Mouse (Mus musculus) forebrain, embryonic 12.5 days (tissue): ENCODE measurements around the gene Arid3a. TPM values are rescaled to one million over a fixed set of nuclear protein-coding genes. Genes with fewer than 3 reads are reported as not detected.

ENCODE experiments used
- ATAC-seq: fragments of 200-750 bp; cut with Nextera tagmentation; 2 replicates; pipeline ENCODE4 v1.8.0; 2017; ENCODE audit warnings: moderate TSS enrichment; ENCODE audit not compliant: low FRiP score
- H3K27ac ChIP-seq: fragments of 300-500 bp; sonication (generic); 2 replicates; pipeline ENCODE4 v1.5.1; 2016; ENCODE audit warnings: mild to moderate bottlenecking
- H3K27me3 ChIP-seq: fragments of 300-500 bp; sonication (generic); 2 replicates; pipeline ENCODE4 v1.6.1; 2016; ENCODE audit warnings: mild to moderate bottlenecking
- H3K36me3 ChIP-seq: fragments of 300-500 bp; sonication (generic); replicated peaks from 2 replicates; pipeline ENCODE4 v1.6.1; 2016; ENCODE audit warnings: mild to moderate bottlenecking
- H3K4me1 ChIP-seq: fragments of 300-500 bp; sonication (generic); 2 replicates; pipeline ENCODE4 v1.6.1; 2016
- H3K4me2 ChIP-seq: fragments of 300-500 bp; sonication (generic); 2 replicates; pipeline ENCODE4 v1.6.1; 2016; ENCODE audit warnings: mild to moderate bottlenecking, moderate library complexity
- H3K4me3 ChIP-seq: fragments of 300-500 bp; sonication (generic); replicated peaks from 2 replicates; pipeline ENCODE4 v1.5.1; 2016; ENCODE audit warnings: mild to moderate bottlenecking
- H3K9ac ChIP-seq: fragments of 300-500 bp; sonication (generic); 2 replicates; pipeline ENCODE4 v1.6.1; 2016; ENCODE audit warnings: mild to moderate bottlenecking
- H3K9me3 ChIP-seq: fragments of 300-500 bp; sonication (generic); 2 replicates; pipeline ENCODE4 v1.6.1; 2016
- WGBS: fragments of 180-500 bp; shearing (Covaris S2); methylation state at CpG from one replicate; pipeline ENCODE4 v1.1.7; 2016; 5-methylcytosine and 5-hydroxymethylcytosine counted together
- polyA plus RNA-seq: library from polyadenylated mRNA; unstranded; fragments of >200 nt; fragmentation: Nextera tagmentation; extraction: Ambion mirVana; gene quantifications from 2 replicates; pipeline ENCODE4 v1.2.1, GENCODE M21; 2016

The Arid3a gene
- polyA plus RNA-seq, 1 experiment from 2014 or later, result 4.5 TPM

GRCm38 (mm10) chr10:79933145-79933679 lies 6.4 kb downstream of the Arid3a start:
- no peak for ATAC-seq
- Histone ChIP-seq H3K4me1 (peaks cover 58% of the 10 kb centered on the region), H3K27ac (no peak overlapping the region), H3K4me2 (peak overlapping the region; percentile 4; the same call in 1 of the 2 replicates), H3K9me3 (no peaks in the 10 kb centered on the region), H3K9ac (no peak overlapping the region), H3K27me3 (no peaks in the 10 kb centered on the region), H3K4me3 (no peak overlapping the region), H3K36me3 (peaks cover 40% of the 10 kb centered on the region)
- 76% methylated on average over 9 of the region's 9 CpGs for WGBS

- WGBS, result 35% methylated on average over 6 of the region's 6 CpGs
- no peak for ATAC-seq
- Histone ChIP-seq H3K4me3 (no peak overlapping the region), H3K9ac (no peak overlapping the region), H3K36me3 (peaks cover 40% of the 10 kb centered on the region), H3K27ac (0 out of 2 replicates have a peak overlapping the region, but pooled peaks have one; percentile 25), H3K4me2 (no peak overlapping the region), H3K4me1 (peaks cover 51% of the 10 kb centered on the region), H3K9me3 (no peaks in the 10 kb centered on the region), H3K27me3 (no peaks in the 10 kb centered on the region)
Measured at GRCm38 (mm10) chr10:79933861-79934260, 7.0 kb downstream of the Arid3a start.

- Histone ChIP-seq H3K4me2 (no peak overlapping the region), H3K9ac (no peak overlapping the region), H3K27me3 (no peaks in the 10 kb centered on the region), H3K36me3 (peaks cover 40% of the 10 kb centered on the region), H3K27ac (no peak overlapping the region), H3K9me3 (no peaks in the 10 kb centered on the region), H3K4me1 (peaks cover 47% of the 10 kb centered on the region), H3K4me3 (no peak overlapping the region)
- no peak; the same call in 1 of the 2 replicates for ATAC-seq
- 80% methylated on average over 13 of the region's 13 CpGs for WGBS
Measured at GRCm38 (mm10) chr10:79934272-79934721, 7.5 kb downstream of the Arid3a start.

GRCm38 (mm10) chr10:79934794-79935569 lies 8.1 kb downstream of the Arid3a start:
- Histone ChIP-seq H3K9ac (no peak overlapping the region), H3K36me3 (peaks cover 40% of the 10 kb centered on the region), H3K27me3 (no peaks in the 10 kb centered on the region), H3K9me3 (no peaks in the 10 kb centered on the region), H3K4me1 (peaks cover 40% of the 10 kb centered on the region), H3K4me3 (no peak overlapping the region), H3K4me2 (no peak overlapping the region), H3K27ac (no peak overlapping the region)
- 88% methylated on average over 16 of the region's 16 CpGs for WGBS
- no peak for ATAC-seq

GRCm38 (mm10) chr10:79936284-79936910 lies 9.6 kb downstream of the Arid3a start:
- H3K4me3 ChIP-seq, result no peak overlapping the region
- peaks cover 37% of the 10 kb centered on the region for H3K4me1 ChIP-seq
- H3K9ac ChIP-seq, result no peak overlapping the region
- peaks cover 32% of the 10 kb centered on the region for H3K36me3 ChIP-seq
- no peak for ATAC-seq
- H3K27ac ChIP-seq, result peak overlapping the region; percentile 31
- no peak overlapping the region for H3K4me2 ChIP-seq
- no peaks in the 10 kb centered on the region for H3K27me3 ChIP-seq
- no peaks in the 10 kb centered on the region for H3K9me3 ChIP-seq
- 80% methylated on average over 10 of the region's 10 CpGs for WGBS

GRCm38 (mm10) chr10:79936911-79937441 lies 10.1 kb downstream of the Arid3a start:
- Histone ChIP-seq H3K9me3 (no peaks in the 10 kb centered on the region), H3K27ac (peak overlapping the region; percentile 31; the same call in 1 of the 2 replicates), H3K4me1 (peaks cover 34% of the 10 kb centered on the region), H3K9ac (no peak overlapping the region), H3K4me3 (no peak overlapping the region), H3K27me3 (no peaks in the 10 kb centered on the region), H3K36me3 (peaks cover 32% of the 10 kb centered on the region), H3K4me2 (no peak overlapping the region)
- 81% methylated on average over 27 of the region's 27 CpGs for WGBS
- ATAC-seq, result no peak

- no peaks in the 10 kb centered on the region for H3K27me3 ChIP-seq
- H3K27ac ChIP-seq, result no peak overlapping the region
- no peak overlapping the region for H3K4me2 ChIP-seq
- 66% methylated on average over 11 of the region's 11 CpGs for WGBS
- peaks cover 26% of the 10 kb centered on the region for H3K36me3 ChIP-seq
- H3K9me3 ChIP-seq, result no peaks in the 10 kb centered on the region
- no peak overlapping the region for H3K4me3 ChIP-seq
- H3K4me1 ChIP-seq, result peaks cover 24% of the 10 kb centered on the region
- no peak for ATAC-seq
- H3K9ac ChIP-seq, result no peak overlapping the region
Measured at GRCm38 (mm10) chr10:79937775-79938526, 11.1 kb downstream of the Arid3a start.

- H3K9ac ChIP-seq, result no peak overlapping the region
- no peak for ATAC-seq
- H3K9me3 ChIP-seq, result no peaks in the 10 kb centered on the region
- H3K4me2 ChIP-seq, result no peak overlapping the region
- H3K27me3 ChIP-seq, result no peaks in the 10 kb centered on the region
- H3K4me1 ChIP-seq, result peaks cover 28% of the 10 kb centered on the region
- peaks cover 10% of the 10 kb centered on the region; the same call in 1 of the 2 replicates for H3K36me3 ChIP-seq
- 76% methylated on average over 7 of the region's 7 CpGs for WGBS
- H3K4me3 ChIP-seq, result no peak overlapping the region
- H3K27ac ChIP-seq, result no peak overlapping the region
Measured at GRCm38 (mm10) chr10:79940749-79941148, 13.9 kb downstream of the Arid3a start.

GRCm38 (mm10) chr10:79942988-79943387 lies 16.1 kb downstream of the Arid3a start:
- no peak overlapping the region for H3K4me2 ChIP-seq
- peaks cover 10% of the 10 kb centered on the region; the same call in 1 of the 2 replicates for H3K36me3 ChIP-seq
- no peak overlapping the region for H3K9ac ChIP-seq
- no peak overlapping the region for H3K4me3 ChIP-seq
- no peaks in the 10 kb centered on the region for H3K27me3 ChIP-seq
- H3K27ac ChIP-seq, result no peak overlapping the region
- H3K4me1 ChIP-seq, result peaks cover 31% of the 10 kb centered on the region
- 86% methylated on average over 1 of the region's 1 CpGs for WGBS
- ATAC-seq, result no peak
- H3K9me3 ChIP-seq, result no peaks in the 10 kb centered on the region

- H3K36me3 ChIP-seq, result peaks cover 13% of the 10 kb centered on the region
- H3K4me1 ChIP-seq, result peaks cover 31% of the 10 kb centered on the region
- H3K9ac ChIP-seq, result no peak overlapping the region
- ATAC-seq, result no peak
- 82% methylated on average over 9 of the region's 9 CpGs for WGBS
- H3K4me3 ChIP-seq, result no peak overlapping the region
- no peak overlapping the region for H3K4me2 ChIP-seq
- H3K27me3 ChIP-seq, result no peaks in the 10 kb centered on the region
- no peaks in the 10 kb centered on the region for H3K9me3 ChIP-seq
- no peak overlapping the region for H3K27ac ChIP-seq
Measured at GRCm38 (mm10) chr10:79943471-79943901, 16.6 kb downstream of the Arid3a start.

GRCm38 (mm10) chr10:79945507-79946234 lies 18.8 kb downstream of the Arid3a start:
- Histone ChIP-seq H3K9ac (no peak overlapping the region), H3K4me1 (peaks cover 31% of the 10 kb centered on the region)

More at GRCm38 (mm10) chr10:79945507-79946234, 18.8 kb downstream of the Arid3a start:
- H3K4me3 ChIP-seq, result 0 out of 2 replicates have a peak overlapping the region, but pooled peaks have one; percentile 13
- H3K27ac ChIP-seq, result peak overlapping the region; percentile 80
- peak overlapping the region; percentile 6 for H3K4me2 ChIP-seq
- H3K27me3 ChIP-seq, result no peaks in the 10 kb centered on the region
- ATAC-seq, result peak; percentile 67
- peaks cover 31% of the 10 kb centered on the region for H3K36me3 ChIP-seq
- WGBS, result 15% methylated on average over 16 of the region's 16 CpGs
- no peaks in the 10 kb centered on the region for H3K9me3 ChIP-seq
